Mouse (Mus musculus) induced T-regulatory cell, adult 2 months (primary cell): ENCODE data around the gene Mnd1.
A peak's percentile ranks its signal among the peaks of the same experiment; 100 is the strongest.

ENCODE experiments used
- DNase-seq: peaks from one replicate; pipeline ENCODE4 v3.0.0-alpha.2; 2012; ENCODE audit warnings: low read depth

Mnd1 gene

GRCm38 (mm10) chr3:84046206-84046605 lies 109.4 kb downstream of the Mnd1 start:
- peak; percentile 77 for DNase-seq

- DNase-seq: no peak
Observed at GRCm38 (mm10) chr3:84041739-84042138, 113.8 kb downstream of the Mnd1 start.

- DNase-seq: peak; percentile 87
Observed at GRCm38 (mm10) chr3:84040476-84041082, 115.0 kb downstream of the Mnd1 start.

GRCm38 (mm10) chr3:84039646-84040475 lies 115.7 kb downstream of the Mnd1 start, which contains the start of gene Tmem131l:
TSS of gene Tmem131l (minus strand) at chr3:84040175.
- peak; percentile 89 for DNase-seq

- peak; percentile 75 for DNase-seq
Observed at GRCm38 (mm10) chr3:84038981-84039645, 116.5 kb downstream of the Mnd1 start.

- no peak for DNase-seq
Observed at GRCm38 (mm10) chr3:84038126-84038525, 117.5 kb downstream of the Mnd1 start.
